Mouse (Mus musculus) neural tube, embryonic 13.5 days (tissue): ENCODE measurements around the gene Tubgcp5. TPM values are rescaled to one million over a fixed set of nuclear protein-coding genes. Genes with fewer than 3 reads are reported as not detected.

Source experiments
- ATAC-seq: fragments of 200-750 bp; cut with Nextera tagmentation; 2 replicates; pipeline ENCODE4 v1.8.0; 2017; ENCODE audit warnings: low read depth, mild to moderate bottlenecking, moderate TSS enrichment, moderate library complexity
- H3K27ac ChIP-seq: fragments of 300-500 bp; sonication (generic); replicated peaks from 2 replicates; pipeline ENCODE4 v1.5.1; 2015; ENCODE audit warnings: moderate library complexity, mild to moderate bottlenecking, inconsistent platforms
- H3K27me3 ChIP-seq: fragments of 300-500 bp; sonication (generic); 2 replicates; pipeline ENCODE4 v1.6.1; 2015; ENCODE audit warnings: mild to moderate bottlenecking, inconsistent platforms
- H3K36me3 ChIP-seq: fragments of 300-500 bp; sonication (generic); 2 replicates; pipeline ENCODE4 v1.6.1; 2015; ENCODE audit warnings: mild to moderate bottlenecking, inconsistent platforms
- H3K4me1 ChIP-seq: fragments of 300-500 bp; sonication (generic); replicated peaks from 2 replicates; pipeline ENCODE4 v1.6.1; 2015; ENCODE audit warnings: inconsistent platforms
- H3K4me2 ChIP-seq: fragments of 300-500 bp; sonication (generic); 2 replicates; pipeline ENCODE4 v1.6.1; 2015; ENCODE audit warnings: inconsistent platforms, mild to moderate bottlenecking, moderate library complexity
- H3K4me3 ChIP-seq: fragments of 300-500 bp; sonication (generic); 2 replicates; pipeline ENCODE4 v1.5.1; 2015; ENCODE audit warnings: mild to moderate bottlenecking, inconsistent platforms
- H3K9ac ChIP-seq: fragments of 300-500 bp; sonication (generic); 2 replicates; pipeline ENCODE4 v1.6.1; 2015; ENCODE audit warnings: moderate library complexity, mild to moderate bottlenecking, inconsistent platforms
- H3K9me3 ChIP-seq: fragments of 300-500 bp; sonication (generic); 2 replicates; pipeline ENCODE4 v1.6.1; 2016; ENCODE audit warnings: inconsistent platforms
- WGBS: fragments of 180-500 bp; shearing (Covaris S2); methylation state at CpG from one replicate; pipeline ENCODE4 v1.1.7; 2015; 5-methylcytosine and 5-hydroxymethylcytosine counted together
- polyA plus RNA-seq: library from polyadenylated mRNA; unstranded; fragments of >200 nt; fragmentation: Nextera tagmentation; extraction: Ambion mirVana; gene quantifications from 2 replicates; pipeline ENCODE4 v1.2.1, GENCODE M21; 2015

The Tubgcp5 gene
- polyA plus RNA-seq, 1 experiment from 2014 or later: 38.8 TPM

- no peak overlapping the region for H3K9ac ChIP-seq
- no peak overlapping the region for H3K27ac ChIP-seq
- no peaks in the 10 kb centered on the region for H3K27me3 ChIP-seq
- H3K9me3 ChIP-seq: no peaks in the 10 kb centered on the region
- no peak for ATAC-seq
- no peaks in the 10 kb centered on the region for H3K36me3 ChIP-seq
- H3K4me3 ChIP-seq: no peak overlapping the region
- H3K4me1 ChIP-seq: no peaks in the 10 kb centered on the region
- H3K4me2 ChIP-seq: no peak overlapping the region
- WGBS: 72% methylated on average over 2 of the region's 2 CpGs
These were observed 63.8 kb downstream of the Tubgcp5 start for GRCm38 (mm10) chr7:55857729-55858128.

GRCm38 (mm10) chr7:55858836-55859517, 65.0 kb downstream of the Tubgcp5 start:
- H3K27me3 ChIP-seq: no peaks in the 10 kb centered on the region
- WGBS: 91% methylated on average over 3 of the region's 3 CpGs
- H3K27ac ChIP-seq: no peak overlapping the region
- H3K9ac ChIP-seq: no peak overlapping the region
- H3K4me1 ChIP-seq: no peaks in the 10 kb centered on the region
- H3K9me3 ChIP-seq: no peaks in the 10 kb centered on the region
- H3K36me3 ChIP-seq: no peaks in the 10 kb centered on the region
- no peak overlapping the region for H3K4me2 ChIP-seq
- no peak for ATAC-seq
- H3K4me3 ChIP-seq: no peak overlapping the region

GRCm38 (mm10) chr7:55859518-55859872, 65.5 kb downstream of the Tubgcp5 start:
- H3K4me1 ChIP-seq: no peaks in the 10 kb centered on the region
- H3K27ac ChIP-seq: no peak overlapping the region
- ATAC-seq: no peak
- 95% methylated on average over 2 of the region's 2 CpGs for WGBS
- no peak overlapping the region for H3K4me2 ChIP-seq
- no peak overlapping the region for H3K9ac ChIP-seq
- H3K4me3 ChIP-seq: no peak overlapping the region
- no peaks in the 10 kb centered on the region for H3K9me3 ChIP-seq
- H3K27me3 ChIP-seq: no peaks in the 10 kb centered on the region
- H3K36me3 ChIP-seq: no peaks in the 10 kb centered on the region

GRCm38 (mm10) chr7:55859956-55860355, 66.0 kb downstream of the Tubgcp5 start:
- ATAC-seq: no peak
- Histone ChIP-seq H3K9ac (no peak overlapping the region), H3K4me1 (no peaks in the 10 kb centered on the region), H3K4me3 (no peak overlapping the region), H3K36me3 (no peaks in the 10 kb centered on the region), H3K27me3 (no peaks in the 10 kb centered on the region), H3K27ac (no peak overlapping the region), H3K9me3 (no peaks in the 10 kb centered on the region), H3K4me2 (no peak overlapping the region)
- WGBS: 82% methylated on average over 6 of the region's 6 CpGs

GRCm38 (mm10) chr7:55861175-55861574, 67.2 kb downstream of the Tubgcp5 start:
- WGBS: 84% methylated on average over 4 of the region's 4 CpGs
- Histone ChIP-seq H3K9ac (no peak overlapping the region), H3K27ac (no peak overlapping the region), H3K4me1 (no peaks in the 10 kb centered on the region), H3K4me3 (no peak overlapping the region), H3K4me2 (no peak overlapping the region), H3K9me3 (no peaks in the 10 kb centered on the region), H3K27me3 (no peaks in the 10 kb centered on the region), H3K36me3 (no peaks in the 10 kb centered on the region)
- ATAC-seq: no peak

- H3K4me2 ChIP-seq: no peak overlapping the region
- no peak overlapping the region for H3K4me3 ChIP-seq
- no peaks in the 10 kb centered on the region for H3K27me3 ChIP-seq
- no peaks in the 10 kb centered on the region for H3K36me3 ChIP-seq
- no peak for ATAC-seq
- no peaks in the 10 kb centered on the region for H3K9me3 ChIP-seq
- no peak overlapping the region for H3K9ac ChIP-seq
- H3K27ac ChIP-seq: no peak overlapping the region
- peaks cover 6% of the 10 kb centered on the region for H3K4me1 ChIP-seq
These were observed 71.1 kb downstream of the Tubgcp5 start for GRCm38 (mm10) chr7:55865044-55865443.

- WGBS: 75% methylated on average over 8 of the region's 8 CpGs
- no peaks in the 10 kb centered on the region for H3K27me3 ChIP-seq
- no peak for ATAC-seq
These were observed 71.9 kb downstream of the Tubgcp5 start for GRCm38 (mm10) chr7:55865750-55866416.

GRCm38 (mm10) chr7:55868247-55868646, 74.3 kb downstream of the Tubgcp5 start:
- Histone ChIP-seq H3K27me3 (no peaks in the 10 kb centered on the region), H3K4me3 (no peak overlapping the region), H3K27ac (no peak overlapping the region), H3K4me2 (no peak overlapping the region), H3K36me3 (peaks cover 9% of the 10 kb centered on the region; the same call in 1 of the 2 replicates), H3K4me1 (peaks cover 6% of the 10 kb centered on the region), H3K9ac (no peak overlapping the region), H3K9me3 (no peaks in the 10 kb centered on the region)
- ATAC-seq: no peak
- 81% methylated on average over 7 of the region's 7 CpGs for WGBS

More at GRCm38 (mm10) chr7:55865750-55866416, 71.9 kb downstream of the Tubgcp5 start:
- peaks cover 6% of the 10 kb centered on the region for H3K4me1 ChIP-seq
- H3K9ac ChIP-seq: no peak overlapping the region
- H3K27ac ChIP-seq: no peak overlapping the region
- H3K4me3 ChIP-seq: no peak overlapping the region
- no peaks in the 10 kb centered on the region for H3K36me3 ChIP-seq
- H3K4me2 ChIP-seq: no peak overlapping the region
- no peaks in the 10 kb centered on the region for H3K9me3 ChIP-seq

- Histone ChIP-seq H3K27me3 (no peaks in the 10 kb centered on the region), H3K9me3 (no peaks in the 10 kb centered on the region), H3K9ac (no peak overlapping the region), H3K4me3 (no peak overlapping the region), H3K36me3 (peaks cover 18% of the 10 kb centered on the region), H3K4me1 (peaks cover 6% of the 10 kb centered on the region), H3K4me2 (no peak overlapping the region), H3K27ac (no peak overlapping the region)
- ATAC-seq: no peak
- WGBS: 65% methylated on average over 3 of the region's 3 CpGs
These were observed 75.3 kb downstream of the Tubgcp5 start for GRCm38 (mm10) chr7:55869220-55869619.

- no peak overlapping the region for H3K27ac ChIP-seq
- H3K27me3 ChIP-seq: no peaks in the 10 kb centered on the region
- H3K36me3 ChIP-seq: peaks cover 31% of the 10 kb centered on the region
- no peak overlapping the region for H3K4me3 ChIP-seq
- H3K4me2 ChIP-seq: no peak overlapping the region
- H3K9ac ChIP-seq: no peak overlapping the region
- no peaks in the 10 kb centered on the region for H3K9me3 ChIP-seq
- ATAC-seq: no peak
- H3K4me1 ChIP-seq: peaks cover 6% of the 10 kb centered on the region
- 87% methylated on average over 6 of the region's 6 CpGs for WGBS
These were observed 76.5 kb downstream of the Tubgcp5 start for GRCm38 (mm10) chr7:55870340-55871020.

- H3K9ac ChIP-seq: no peak overlapping the region
- no peaks in the 10 kb centered on the region for H3K27me3 ChIP-seq
- H3K36me3 ChIP-seq: peaks cover 36% of the 10 kb centered on the region
- peaks cover 6% of the 10 kb centered on the region for H3K4me1 ChIP-seq
- H3K27ac ChIP-seq: no peak overlapping the region
- WGBS: 69% methylated on average over 5 of the region's 5 CpGs
- ATAC-seq: no peak
- H3K4me2 ChIP-seq: no peak overlapping the region
- no peaks in the 10 kb centered on the region for H3K9me3 ChIP-seq
- H3K4me3 ChIP-seq: no peak overlapping the region
These were observed 77.5 kb downstream of the Tubgcp5 start for GRCm38 (mm10) chr7:55871476-55871875.

- Histone ChIP-seq H3K4me2 (no peak overlapping the region), H3K36me3 (peaks cover 67% of the 10 kb centered on the region), H3K27ac (no peak overlapping the region), H3K4me3 (no peak overlapping the region), H3K27me3 (no peaks in the 10 kb centered on the region), H3K4me1 (no peaks in the 10 kb centered on the region), H3K9me3 (no peaks in the 10 kb centered on the region), H3K9ac (no peak overlapping the region)
- ATAC-seq: no peak
- 94% methylated on average over 7 of the region's 7 CpGs for WGBS
These were observed 80.7 kb downstream of the Tubgcp5 start for GRCm38 (mm10) chr7:55874703-55875102.
